Mouse (Mus musculus): ENCODE measurements around the gene AW011738. TPM values are rescaled to one million over a fixed set of nuclear protein-coding genes. Genes with fewer than 3 reads are reported as not detected.

AW011738 gene
- total RNA-seq, 2 experiments from 2014 or later = 2.6 to 3.5 TPM

GRCm38 (mm10) chr4:156200623-156201475 lies 2.3 kb upstream of the AW011738 start, which contains the start of gene Isg15:
TSS of gene Isg15 (minus strand) at chr4:156200818.
- no peak for DNase-seq

DNA sequence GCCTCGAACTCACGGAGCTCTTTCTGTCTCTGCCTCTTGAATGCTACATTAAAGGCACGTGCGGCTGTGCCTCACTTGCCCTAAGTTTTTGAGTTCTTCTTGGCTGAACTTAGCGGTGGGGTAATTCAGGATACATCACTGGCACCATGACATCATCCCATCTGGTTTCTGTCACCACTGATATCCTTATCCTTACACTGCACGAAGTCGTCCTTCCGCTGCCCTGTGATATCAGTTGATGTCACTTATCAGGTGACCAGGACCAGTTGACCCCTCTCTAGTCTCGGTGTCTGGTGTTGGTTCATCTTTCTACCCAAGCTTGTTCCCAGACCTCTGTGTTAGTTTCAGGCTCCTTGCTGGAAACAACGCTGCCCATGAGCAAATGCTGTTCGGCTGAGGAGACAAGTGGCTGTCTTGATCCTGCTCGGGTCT lies 626 bp upstream of the AW011738 start:
- no peak for DNase-seq

GRCm38 (mm10) chr4:156203413-156204131 lies 468 bp downstream of the AW011738 start:
- peak; percentile 44 for DNase-seq

DNA sequence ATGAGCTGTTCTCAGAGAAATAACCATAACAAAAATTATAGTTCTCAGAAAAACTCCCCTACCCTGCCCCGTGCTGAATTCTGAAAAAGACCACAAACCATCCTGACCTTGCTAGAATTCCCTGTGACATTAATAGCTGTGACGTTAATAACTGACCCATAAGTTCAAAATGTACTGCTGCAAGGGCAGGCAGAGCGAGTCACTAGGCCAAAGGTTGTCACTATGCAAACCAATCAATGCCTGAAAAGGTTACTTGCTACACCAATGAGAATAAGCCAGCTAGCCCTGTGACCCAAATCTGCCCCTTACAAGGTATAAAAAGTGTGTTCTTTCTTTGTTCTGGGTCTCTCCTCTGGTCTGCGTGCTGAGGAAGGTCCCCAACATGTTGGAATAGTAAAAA lies 5.8 kb downstream of the AW011738 start:
- DNase-seq = no peak

- DNase-seq = no peak
Observed at GRCm38 (mm10) chr4:156209963-156210635, 7.0 kb downstream of the AW011738 start.

GRCm38 (mm10) chr4:156213134-156213533 lies 10.0 kb downstream of the AW011738 start:
- no peak for DNase-seq

DNA sequence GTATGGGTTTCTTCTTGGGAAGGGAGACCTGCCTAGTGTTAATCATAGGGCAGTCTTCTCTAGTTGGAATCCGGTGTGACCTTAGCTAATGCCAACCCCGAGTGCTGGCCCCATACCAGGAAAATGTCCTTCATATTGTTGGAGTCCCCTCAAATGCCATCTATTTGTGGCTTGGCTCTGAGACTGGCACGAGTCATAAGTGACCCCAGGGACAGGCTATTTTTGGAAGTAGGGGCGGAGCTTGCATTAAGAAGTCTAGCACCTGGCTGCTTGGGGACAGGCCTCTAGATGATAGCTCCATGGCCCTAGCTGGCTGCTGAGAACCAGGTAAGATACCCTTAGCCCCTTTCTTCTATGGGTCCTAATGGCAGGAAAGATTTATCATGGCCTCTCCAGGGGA lies 12.5 kb downstream of the AW011738 start, which contains the start of gene Perm1:
TSS of gene Perm1 (plus strand) at position 220 of the 400 bp plus-strand sequence.
- peak; percentile 92 for DNase-seq

DNA sequence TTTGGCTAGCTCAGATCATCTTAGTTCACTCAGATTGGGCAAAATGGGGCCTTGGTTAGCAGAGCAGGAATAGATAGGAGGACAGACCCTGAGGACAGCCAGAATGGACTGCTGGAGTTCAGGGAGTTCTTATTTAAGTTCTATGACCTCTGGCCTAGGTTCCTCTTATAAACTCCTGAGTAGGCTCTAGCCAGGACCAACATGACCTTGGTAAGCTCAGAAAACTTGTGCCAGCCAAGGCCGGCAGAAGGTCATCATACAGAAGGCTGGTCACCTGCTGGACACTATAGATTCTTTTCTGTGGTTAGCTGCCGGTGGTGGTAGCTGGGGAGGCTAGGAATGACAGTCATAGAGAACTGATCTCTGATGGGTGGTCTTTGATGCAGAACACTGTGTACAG lies 13.1 kb downstream of the AW011738 start:
- peak; percentile 34 for DNase-seq

DNA sequence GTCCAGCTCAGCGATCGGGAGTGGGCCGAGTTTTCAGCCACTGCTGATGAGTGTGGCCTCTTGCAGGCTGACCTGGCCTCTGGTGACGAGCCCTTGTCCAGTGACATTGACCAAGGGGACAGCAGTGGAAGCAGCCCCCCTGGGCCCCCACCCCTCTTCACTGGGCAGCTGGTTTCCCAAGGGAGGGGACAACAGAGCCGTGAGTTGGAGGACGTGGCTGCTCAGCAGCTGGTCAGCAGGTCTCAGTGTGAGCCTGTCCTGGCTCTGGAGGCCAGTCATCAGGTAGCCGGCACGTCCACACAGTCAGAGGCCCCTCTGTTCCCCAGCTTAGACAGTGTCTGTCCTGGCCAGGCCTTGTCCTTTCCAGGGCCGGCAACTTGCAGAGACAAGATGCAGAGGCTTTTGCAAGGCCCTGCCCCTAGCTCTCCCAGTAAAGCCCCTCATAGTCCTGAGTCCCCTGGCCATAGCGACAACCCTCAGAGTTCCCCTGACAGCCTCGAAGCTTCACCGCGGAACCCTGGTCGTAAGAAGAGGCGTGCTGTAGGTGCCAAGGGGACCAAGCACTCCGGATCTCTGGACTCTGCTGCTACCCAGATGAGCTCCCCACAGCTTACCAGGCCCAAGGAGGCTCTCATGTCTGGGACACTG lies 14.0 kb downstream of the AW011738 start:
- DNase-seq = no peak

DNA sequence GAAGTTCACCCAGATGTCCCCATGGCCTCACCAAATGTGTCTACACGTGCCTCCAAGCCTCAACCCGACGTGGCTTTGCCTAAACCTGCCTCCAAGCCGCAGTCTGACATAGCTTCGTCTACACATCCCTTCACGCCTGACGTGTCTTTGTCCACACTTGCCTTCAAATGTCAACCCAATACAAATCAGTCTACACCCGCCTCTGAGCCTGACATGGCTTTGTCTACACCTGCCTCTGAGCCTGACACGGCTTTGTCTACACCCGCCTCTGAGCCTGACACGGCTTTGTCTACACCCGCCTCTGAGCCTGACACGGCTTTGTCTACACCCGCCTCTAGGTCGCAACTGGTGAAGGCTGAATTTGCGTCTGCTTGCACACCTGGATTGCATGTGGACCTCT lies 14.7 kb downstream of the AW011738 start:
- DNase-seq = no peak

GRCm38 (mm10) chr4:156219936-156220335 lies 16.8 kb downstream of the AW011738 start:
- DNase-seq = no peak

DNA sequence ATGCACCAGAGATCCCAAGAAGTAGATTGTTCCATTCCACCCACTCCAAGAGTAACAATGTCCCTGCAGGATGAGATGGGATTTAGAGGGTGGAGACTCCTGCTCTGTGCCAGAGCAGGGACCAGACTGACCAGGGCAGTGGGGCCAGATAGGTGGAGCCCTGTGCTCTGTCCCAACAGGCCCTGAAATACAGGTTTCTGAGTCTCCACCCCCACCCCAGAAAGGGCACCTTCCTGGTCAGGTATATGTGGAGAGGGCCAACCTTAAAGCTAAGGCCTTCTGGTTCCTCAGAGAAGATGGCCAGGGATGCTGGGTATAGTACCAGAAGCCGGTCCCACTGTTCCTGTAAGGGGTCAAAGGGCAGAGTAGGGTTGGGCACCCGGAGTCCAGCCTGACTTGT lies 21.2 kb downstream of the AW011738 start:
- DNase-seq = no peak

DNA sequence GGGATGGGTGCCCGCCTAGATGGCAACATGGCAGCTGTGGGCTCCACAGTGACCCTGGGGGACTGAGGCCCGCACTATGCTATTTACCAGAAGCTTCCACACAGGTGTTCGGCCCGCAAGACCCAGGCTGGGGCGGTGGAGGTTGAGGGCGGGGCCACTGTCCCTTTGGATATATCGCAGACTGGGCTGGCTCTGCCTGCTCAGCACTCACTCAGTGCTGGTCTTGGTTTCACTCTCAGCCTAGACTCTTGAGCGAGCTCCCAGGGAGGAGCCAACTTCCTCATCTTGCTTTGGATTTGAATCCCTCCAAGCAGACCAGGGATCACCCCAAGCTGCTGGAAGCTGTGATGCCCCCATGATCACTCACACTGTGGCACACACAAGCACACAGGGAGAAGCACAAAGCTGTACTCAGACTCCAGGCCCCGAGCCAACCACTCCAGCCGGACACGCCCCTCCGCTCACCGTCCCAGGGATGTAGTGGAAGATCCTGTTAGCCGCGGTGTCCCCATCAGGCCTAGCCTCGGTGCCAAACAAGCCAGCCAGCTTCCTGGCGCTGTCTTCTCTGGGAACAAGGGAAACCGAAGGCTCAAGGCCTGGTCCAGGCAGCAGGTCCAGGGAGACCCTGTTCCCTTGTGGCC lies 24.8 kb downstream of the AW011738 start:
- DNase-seq = peak; percentile 42

DNA sequence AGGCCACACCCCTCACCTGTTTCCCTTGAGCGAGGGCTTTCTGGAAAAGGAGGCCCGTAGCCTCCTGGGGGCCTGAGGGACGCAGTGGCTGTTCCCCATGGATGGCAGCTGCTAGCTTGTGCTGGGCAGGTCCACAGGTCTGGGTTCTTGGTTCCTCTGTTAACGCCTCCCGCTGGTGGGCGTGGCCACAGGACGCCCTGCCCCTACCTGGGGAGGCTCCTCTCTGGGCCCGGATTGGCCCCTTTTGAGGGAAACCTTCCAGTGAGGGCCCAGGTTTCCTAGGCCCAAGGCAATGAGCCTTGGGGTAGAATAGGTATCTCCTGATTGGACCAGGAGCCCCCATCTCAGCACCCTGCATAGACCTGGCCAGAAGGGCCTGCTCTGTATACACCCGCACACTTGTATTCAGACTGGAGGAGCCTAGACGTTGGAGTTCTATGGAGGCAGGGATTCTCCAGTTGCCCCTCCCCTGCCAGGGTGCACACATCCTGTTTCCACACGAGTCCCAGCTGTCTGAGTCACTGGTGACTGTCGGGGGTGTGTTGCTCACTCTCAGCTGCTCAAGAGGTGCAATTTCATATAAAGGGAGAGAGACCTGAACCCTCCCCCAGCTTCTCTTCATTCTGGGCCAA lies 25.4 kb downstream of the AW011738 start:
- peak; percentile 42 for DNase-seq

GRCm38 (mm10) chr4:156234021-156234501 lies 31.0 kb downstream of the AW011738 start:
- peak; percentile 50 for DNase-seq

DNA sequence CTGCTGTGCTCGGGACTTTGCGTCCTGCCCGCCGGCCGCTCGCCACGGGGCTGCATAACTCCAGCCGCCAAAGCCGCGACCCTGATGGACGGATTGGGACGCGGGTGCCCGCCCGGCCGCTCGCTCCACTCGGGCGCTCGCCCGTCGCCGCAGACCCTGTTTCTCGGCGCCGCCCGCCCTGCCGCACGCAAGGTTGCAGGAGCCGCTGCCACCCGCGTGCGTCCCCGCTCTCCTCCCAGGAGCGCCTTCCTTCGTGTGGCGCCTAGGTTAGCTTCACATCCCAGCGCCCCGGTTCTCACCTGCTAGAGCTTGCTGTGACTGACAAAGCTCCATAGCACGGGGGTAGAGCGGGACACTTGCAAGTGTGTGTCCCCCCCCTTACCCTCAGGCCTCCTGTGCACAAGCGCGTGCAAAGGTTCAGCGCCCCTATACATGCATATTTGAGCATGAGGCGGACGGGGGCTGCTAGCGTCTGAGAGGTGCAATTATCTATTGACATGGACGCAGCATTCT lies 31.7 kb downstream of the AW011738 start, which contains the start of gene Plekhn1:
TSS of gene Plekhn1 (minus strand) at position 157 of the 513 bp plus-strand sequence.
- DNase-seq = peak; percentile 85

DNA sequence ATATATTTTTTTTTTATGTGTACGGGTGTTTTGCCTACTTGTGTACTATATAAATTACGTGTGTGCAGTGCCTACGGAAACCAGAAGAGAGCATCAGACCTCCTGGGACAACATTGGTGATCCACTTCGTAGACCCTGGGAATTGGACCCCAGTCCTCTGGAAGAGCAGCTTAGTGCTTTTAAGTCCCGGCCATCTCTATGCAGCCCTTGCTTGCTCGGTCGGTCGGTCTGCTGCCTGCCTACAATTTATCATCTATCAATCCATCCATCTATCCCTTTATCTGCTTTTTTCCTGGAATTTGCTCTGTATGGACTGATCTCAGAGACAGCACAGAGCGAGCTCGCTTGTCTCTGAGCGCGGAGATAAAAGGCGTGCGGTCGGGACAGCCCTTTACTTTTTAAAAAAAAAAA lies 32.3 kb downstream of the AW011738 start:
- no peak for DNase-seq

- peak; percentile 94 for DNase-seq
Observed at GRCm38 (mm10) chr4:156235808-156236533, 32.9 kb downstream of the AW011738 start, which contains the start of gene Noc2l. TSS of gene Noc2l (plus strand) at chr4:156236010.

DNA sequence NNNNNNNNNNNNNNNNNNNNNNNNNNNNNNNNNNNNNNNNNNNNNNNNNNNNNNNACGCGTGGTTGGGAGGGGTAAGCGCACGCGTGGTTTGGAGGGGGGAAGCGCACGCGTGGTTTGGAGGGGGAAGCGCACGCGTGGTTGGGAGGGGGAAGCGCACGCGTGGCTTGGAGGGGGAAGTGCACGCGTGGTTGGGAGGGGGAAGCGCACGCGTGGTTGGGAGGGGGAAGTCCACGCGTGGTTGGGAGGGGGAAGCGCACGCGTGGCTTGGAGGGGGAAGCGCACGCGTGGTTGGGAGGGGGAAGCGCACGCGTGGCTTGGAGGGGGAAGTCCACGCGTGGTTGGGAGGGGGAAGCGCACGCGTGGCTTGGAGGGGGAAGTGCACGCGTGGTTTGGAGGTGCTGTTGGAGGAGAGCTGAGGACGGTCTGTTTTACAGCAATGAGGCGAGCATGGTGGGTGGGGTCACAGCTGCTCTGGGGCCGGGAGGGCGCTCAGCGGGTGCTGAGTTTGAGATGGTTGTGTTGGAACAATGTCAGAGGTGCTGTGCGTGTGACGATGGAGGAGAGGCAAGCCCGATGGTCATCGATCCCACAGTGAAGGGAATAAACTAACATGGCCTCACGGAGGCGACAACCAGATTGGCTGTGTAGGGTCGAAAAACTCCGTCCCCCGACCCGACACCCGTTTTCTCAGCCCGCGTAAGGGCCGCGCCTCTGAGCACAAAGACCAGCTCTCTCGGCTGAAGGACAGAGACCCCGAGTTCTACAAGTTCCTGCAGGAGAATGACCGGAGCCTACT lies 33.7 kb downstream of the AW011738 start:
- DNase-seq = no peak
